Mouse (Mus musculus) small intestine, adult 2 months (tissue): ENCODE measurements around the gene Rln3. TPM values are rescaled to one million over a fixed set of nuclear protein-coding genes. Genes with fewer than 3 reads are reported as not detected.

Experiments
- H3K27ac ChIP-seq: fragments of 200-500 bp; 2 replicates; pipeline ENCODE4 v1.5.1; 2012; ENCODE audit warnings: low read depth, low read length, control low read depth, inconsistent platforms; ENCODE audit not compliant: insufficient read depth
- H3K27me3 ChIP-seq: fragments of 200-500 bp; 2 replicates; pipeline ENCODE4 v1.6.1; 2012; ENCODE audit warnings: mild to moderate bottlenecking, moderate library complexity, low read length, inconsistent platforms; ENCODE audit not compliant: control insufficient read depth, insufficient read depth
- H3K36me3 ChIP-seq: fragments of 200-500 bp; 2 replicates; pipeline ENCODE4 v1.6.1; 2012; ENCODE audit warnings: mild to moderate bottlenecking, low read length, control low read depth, inconsistent platforms; ENCODE audit not compliant: control insufficient read depth, insufficient read depth
- H3K4me1 ChIP-seq: fragments of 200-500 bp; 2 replicates; pipeline ENCODE4 v1.6.1; 2012; ENCODE audit warnings: low read length, inconsistent platforms, mixed read lengths; ENCODE audit not compliant: control insufficient read depth, insufficient read depth, insufficient read length
- H3K4me3 ChIP-seq: fragments of 200-500 bp; 2 replicates; pipeline ENCODE4 v1.5.1; 2012; ENCODE audit warnings: low read depth, mild to moderate bottlenecking, control low read depth, inconsistent platforms, low read length, moderate library complexity
- CTCF ChIP-seq: fragments of 200-500 bp; IDR thresholded peaks from 2 replicates; pipeline ENCODE4 v1.5.1; 2012; ENCODE audit warnings: low read depth, mild to moderate bottlenecking, control low read depth, inconsistent platforms, low read length, moderate library complexity, mixed read lengths; ENCODE audit not compliant: insufficient replicate concordance, insufficient read length; ENCODE audit errors: extremely low read depth
- POLR2A ChIP-seq: fragments of 200-500 bp; IDR thresholded peaks from 2 replicates; pipeline ENCODE4 v1.6.1; 2012; ENCODE audit warnings: low read depth, mild to moderate bottlenecking, control low read depth, inconsistent platforms, low read length, moderate library complexity
- WGBS: fragments of 180-500 bp; shearing (Covaris S2); methylation state at CpG from one replicate; pipeline ENCODE4 v1.1.7; 2018; 5-methylcytosine and 5-hydroxymethylcytosine counted together
- polyA plus RNA-seq: library from polyadenylated mRNA; depleted of rRNA; stranded (reverse); fragments of >200 nt; gene quantifications from 2 replicates; pipeline ENCODE4 v1.2.3, GENCODE M21; 2012; rRNA removed

Rln3 gene
- polyA plus RNA-seq, 1 experiment = 0.96 TPM

GRCm38 (mm10) chr8:83995973-83996372 lies 48.8 kb downstream of the Rln3 start:
- H3K4me3 ChIP-seq = no peak overlapping the region
- WGBS = 46% methylated on average over 12 of the region's 12 CpGs
- H3K27ac ChIP-seq = no peak overlapping the region

GRCm38 (mm10) chr8:83994030-83994429 lies 50.8 kb downstream of the Rln3 start:
- Histone ChIP-seq H3K36me3 (peaks cover 24% of the 10 kb centered on the region), H3K27ac (no peak overlapping the region), H3K4me1 (peaks cover 2% of the 10 kb centered on the region), H3K4me3 (no peak overlapping the region), H3K27me3 (no peaks in the 10 kb centered on the region)
- TF ChIP-seq POLR2A (no peak), CTCF (no peak)
- WGBS = 74% methylated on average over 3 of the region's 3 CpGs

More at GRCm38 (mm10) chr8:83995973-83996372, 48.8 kb downstream of the Rln3 start:
- peaks cover 11% of the 10 kb centered on the region for H3K36me3 ChIP-seq
- no peak for TF ChIP-seq POLR2A
- no peak for TF ChIP-seq CTCF
- no peaks in the 10 kb centered on the region for H3K27me3 ChIP-seq
- peaks cover 6% of the 10 kb centered on the region for H3K4me1 ChIP-seq

Other genes starting within 250 kb of the Rln3 start
- gene Adgrl1, start 144.9 kb downstream of the Rln3 start, polyA plus RNA-seq = 16.0 and 19.1 TPM in 2 replicates
- gene Gm10644, start 89.8 kb downstream of the Rln3 start, polyA plus RNA-seq = 0.43 and 0.44 TPM in 2 replicates
- gene Asf1b, start 89.5 kb downstream of the Rln3 start, polyA plus RNA-seq = 7.8 and 22.1 TPM in 2 replicates
- 21.8 and 43.8 TPM in 2 replicates for gene Prkaca, start 72.0 kb downstream of the Rln3 start, polyA plus RNA-seq
- 17.1 and 35.1 TPM in 2 replicates for gene Samd1, start 47.3 kb downstream of the Rln3 start, polyA plus RNA-seq
- 0.30 and 0.91 TPM in 2 replicates for gene 1700067K01Rik, start 43.5 kb downstream of the Rln3 start, polyA plus RNA-seq
- gene 2210011C24Rik, start 32.8 kb downstream of the Rln3 start, polyA plus RNA-seq = 9.1 and 13.5 TPM in 2 replicates
- 0.11 and 0.15 TPM in 2 replicates for gene Palm3, start 23.5 kb downstream of the Rln3 start, polyA plus RNA-seq
- gene Il27ra, start 2.4 kb downstream of the Rln3 start, polyA plus RNA-seq = 2.3 and 5.5 TPM in 2 replicates
- 0.48 TPM in 1 of 2 replicates, not detected in the other for gene Gm10643, start 20.1 kb upstream of the Rln3 start, polyA plus RNA-seq
- gene Rfx1, start 21.8 kb upstream of the Rln3 start, polyA plus RNA-seq = 23.2 and 42.2 TPM in 2 replicates
- gene Dcaf15, start 59.8 kb upstream of the Rln3 start, polyA plus RNA-seq = 37.4 and 108 TPM in 2 replicates
- gene Podnl1, start 81.0 kb upstream of the Rln3 start, polyA plus RNA-seq = 3.8 and 12.7 TPM in 2 replicates
- 21.0 and 50.8 TPM in 2 replicates for gene Cc2d1a, start 102.9 kb upstream of the Rln3 start, polyA plus RNA-seq
- gene 4930432K21Rik, start 103.0 kb upstream of the Rln3 start, polyA plus RNA-seq = 0.05 and 0.22 TPM in 2 replicates
- 0.22 and 0.62 TPM in 2 replicates for gene Nanos3, start 140.2 kb upstream of the Rln3 start, polyA plus RNA-seq
- 8.1 and 30.0 TPM in 2 replicates for gene Zswim4, start 192.1 kb upstream of the Rln3 start, polyA plus RNA-seq
- 46.2 and 63.5 TPM in 2 replicates for gene D8Ertd738e, start 204.7 kb upstream of the Rln3 start, polyA plus RNA-seq
- gene Mri1, start 212.3 kb upstream of the Rln3 start, polyA plus RNA-seq = 66.7 and 76.0 TPM in 2 replicates
- 11.9 and 37.3 TPM in 2 replicates for gene Ccdc130, start 225.4 kb upstream of the Rln3 start, polyA plus RNA-seq